Mouse (Mus musculus) forebrain, postnatal 0 days (tissue): ENCODE data around the gene Gata5. TPM values are rescaled to one million over a fixed set of nuclear protein-coding genes. Genes with fewer than 3 reads are reported as not detected.

Experiments used
- ATAC-seq: fragments of 200-750 bp; cut with Nextera tagmentation; 2 replicates; pipeline ENCODE4 v1.8.0; 2017; ENCODE audit warnings: mild to moderate bottlenecking, moderate library complexity
- DNase-seq: peaks from one replicate; pipeline ENCODE4 v3.0.0-alpha.2; 2015
- H3K27ac ChIP-seq: fragments of 300-500 bp; sonication (generic); 2 replicates; pipeline ENCODE4 v1.5.1; 2014; ENCODE audit warnings: low read depth, mild to moderate bottlenecking, antibody characterized with exemption, low read length, moderate library complexity, mixed read lengths
- H3K27me3 ChIP-seq: fragments of 300-500 bp; sonication (generic); 2 replicates; pipeline ENCODE4 v1.6.1; 2014; ENCODE audit warnings: mild to moderate bottlenecking, low read length, mixed read lengths; ENCODE audit not compliant: insufficient read depth
- H3K36me3 ChIP-seq: fragments of 300-500 bp; sonication (generic); 2 replicates; pipeline ENCODE4 v1.6.1; 2014; ENCODE audit warnings: mild to moderate bottlenecking, moderate library complexity; ENCODE audit not compliant: insufficient read depth
- H3K4me1 ChIP-seq: fragments of 300-500 bp; sonication (generic); 2 replicates; pipeline ENCODE4 v1.6.1; 2014; ENCODE audit warnings: antibody characterized with exemption; ENCODE audit not compliant: insufficient read depth
- H3K4me2 ChIP-seq: fragments of 300-500 bp; sonication (generic); 2 replicates; pipeline ENCODE4 v1.6.1; 2014; ENCODE audit warnings: low read depth, mild to moderate bottlenecking, moderate library complexity
- H3K4me3 ChIP-seq: fragments of 300-500 bp; sonication (generic); 2 replicates; pipeline ENCODE4 v1.5.1; 2014; ENCODE audit warnings: low read depth, low read length, mixed read lengths
- H3K9ac ChIP-seq: fragments of 300-500 bp; sonication (generic); 2 replicates; pipeline ENCODE4 v1.6.1; 2014; ENCODE audit warnings: mild to moderate bottlenecking
- H3K9me3 ChIP-seq: fragments of 300-500 bp; sonication (generic); 2 replicates; pipeline ENCODE4 v1.6.1; 2016; ENCODE audit warnings: low read length
- CTCF ChIP-seq: sonication (generic); IDR thresholded peaks from 2 replicates; pipeline ENCODE4 v1.5.1; 2016; ENCODE audit warnings: antibody characterized with exemption, control low read depth, low read depth
- WGBS: fragments of 180-500 bp; shearing (Covaris S2); extraction: QIAGEN DNeasy Blood & Tissue Kit; methylation state at CpG from one replicate; pipeline ENCODE4 v1.1.7; 2014; 5-methylcytosine and 5-hydroxymethylcytosine counted together
- polyA plus RNA-seq: library from polyadenylated mRNA; unstranded; fragments of >200 nt; fragmentation: Nextera tagmentation; extraction: Ambion mirVana; gene quantifications from 2 replicates; pipeline ENCODE4 v1.2.1, GENCODE M21; 2015
- total RNA-seq: library from RNA; depleted of rRNA; stranded (reverse); fragments of >200 nt; gene quantifications from 2 replicates; pipeline ENCODE4 v1.2.3, GENCODE M21; 2014

Gata5 gene
- total and polyA plus RNA-seq, 2 experiments from 2014 or later = not detected

DNA sequence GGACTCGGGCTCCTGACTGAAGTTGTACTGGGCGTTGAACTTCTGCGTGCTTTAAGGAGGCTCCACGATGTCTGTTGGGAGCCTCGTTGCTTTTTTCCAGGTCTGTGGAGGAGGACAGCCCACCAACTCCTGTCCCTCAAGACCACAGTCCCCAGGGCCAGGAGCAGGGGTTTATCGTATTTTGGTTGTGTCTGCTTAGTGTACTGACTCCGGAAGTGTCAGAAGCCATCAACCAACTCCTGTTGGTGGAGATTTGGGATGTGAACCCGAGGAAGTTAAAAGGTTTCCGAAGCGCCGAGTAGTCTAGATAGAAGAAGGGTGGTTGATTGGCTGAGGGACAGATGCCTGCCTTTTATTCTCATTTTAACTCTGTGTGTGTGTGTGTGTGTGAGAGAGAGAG is 5.4 kb upstream of the Gata5 start:
- Histone ChIP-seq H3K27ac (no peak overlapping the region), H3K4me1 (no peaks in the 10 kb centered on the region), H3K9ac (no peak overlapping the region), H3K27me3 (peaks cover 32% of the 10 kb centered on the region), H3K4me3 (no peak overlapping the region), H3K9me3 (no peaks in the 10 kb centered on the region), H3K36me3 (no peaks in the 10 kb centered on the region), H3K4me2 (no peak overlapping the region)
- DNase-seq (no peak), ATAC-seq (no peak)
- WGBS = 78% methylated on average over 11 of the region's 11 CpGs
- TF ChIP-seq CTCF = no peak

DNA sequence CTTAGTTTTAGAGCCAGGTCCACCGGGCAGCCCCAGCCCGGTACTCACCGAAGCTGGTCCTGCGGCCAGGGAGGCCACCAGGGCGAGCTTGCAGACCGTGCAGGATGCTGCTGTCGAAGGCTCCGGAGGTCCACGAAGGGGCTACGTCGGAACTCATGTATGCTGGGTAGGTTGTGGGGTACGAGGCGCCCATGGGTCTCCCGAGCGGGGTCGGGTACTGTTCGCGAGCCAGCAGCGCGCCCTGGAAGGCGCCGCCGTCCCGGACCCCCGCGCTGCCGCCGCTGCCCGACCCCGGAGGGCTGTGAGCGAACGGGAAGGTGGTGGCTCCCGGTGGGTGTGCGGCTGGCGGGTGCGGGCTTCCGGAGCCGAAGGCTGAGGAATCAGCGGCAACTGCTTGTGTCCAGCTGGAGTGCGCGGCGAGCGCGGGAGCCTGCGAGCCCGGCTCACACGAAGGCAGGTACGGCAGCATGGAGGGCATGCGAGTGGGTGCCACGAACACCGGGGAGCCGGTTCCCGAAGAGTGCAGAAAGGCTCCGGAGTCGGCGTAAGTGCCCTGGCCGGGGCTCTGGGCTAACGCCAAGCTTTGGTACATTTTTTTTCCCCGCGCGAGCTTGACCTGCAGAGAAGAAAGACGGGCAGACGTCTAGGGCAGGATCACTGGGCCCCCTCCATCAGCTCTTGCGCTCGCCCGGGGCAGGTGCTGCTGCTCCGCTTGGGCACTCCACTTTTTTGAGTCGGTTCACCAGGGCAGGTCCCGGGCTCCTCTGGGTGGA is 535 bp downstream of the Gata5 start:
- DNase-seq (no peak), ATAC-seq (no peak)
- peak overlapping the region; percentile 43 for H3K4me2 ChIP-seq
- TF ChIP-seq CTCF = no peak
- 4% methylated on average over 69 of the region's 69 CpGs for WGBS
- H3K27ac ChIP-seq = no peak overlapping the region
- H3K4me1 ChIP-seq = 0 out of 2 replicates have a peak, but pooled peaks cover 5% of the 10 kb centered on the region
- H3K9ac ChIP-seq = 0 out of 2 replicates have a peak overlapping the region, but pooled peaks have one; percentile 14
- no peaks in the 10 kb centered on the region for H3K9me3 ChIP-seq
- no peaks in the 10 kb centered on the region for H3K36me3 ChIP-seq
- H3K4me3 ChIP-seq = peak overlapping the region; percentile 18
- H3K27me3 ChIP-seq = peaks cover 64% of the 10 kb centered on the region

DNA sequence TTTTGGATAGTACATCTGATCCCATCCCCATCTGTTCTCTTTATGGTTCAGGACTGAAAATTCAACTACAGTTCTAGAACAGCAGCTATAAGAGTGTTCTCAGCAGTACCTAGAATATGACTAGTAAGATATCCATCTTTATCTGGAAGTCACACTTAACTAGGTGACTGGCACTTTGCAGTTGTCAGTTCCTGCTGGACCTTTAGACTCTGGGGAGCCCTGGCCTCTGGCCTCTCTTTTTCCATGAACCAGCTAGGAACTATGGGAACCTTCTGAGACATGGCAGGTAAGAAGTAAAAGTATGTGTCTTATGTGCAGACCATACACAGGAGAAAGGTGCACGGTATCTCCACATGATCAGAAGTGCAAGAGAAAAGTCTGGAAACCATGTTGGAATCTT is 5.0 kb downstream of the Gata5 start:
- TF ChIP-seq CTCF = no peak
- H3K27ac ChIP-seq = no peak overlapping the region
- no peaks in the 10 kb centered on the region for H3K36me3 ChIP-seq
- H3K4me2 ChIP-seq = no peak overlapping the region
- no peak overlapping the region for H3K9ac ChIP-seq
- H3K4me3 ChIP-seq = no peak overlapping the region
- H3K4me1 ChIP-seq = 0 out of 2 replicates have a peak, but pooled peaks cover 2% of the 10 kb centered on the region
- no peaks in the 10 kb centered on the region for H3K9me3 ChIP-seq
- 90% methylated on average over 1 of the region's 1 CpGs for WGBS
- ATAC-seq (no peak), DNase-seq (no peak)
- peaks cover 29% of the 10 kb centered on the region for H3K27me3 ChIP-seq

GRCm38 (mm10) chr2:180322674-180323355 is 11.7 kb downstream of the Gata5 start:
- TF ChIP-seq CTCF = no peak
- Histone ChIP-seq H3K27ac (no peak overlapping the region), H3K36me3 (no peaks in the 10 kb centered on the region), H3K4me2 (no peak overlapping the region), H3K4me3 (no peak overlapping the region), H3K27me3 (no peaks in the 10 kb centered on the region), H3K9ac (no peak overlapping the region), H3K9me3 (no peaks in the 10 kb centered on the region), H3K4me1 (no peaks in the 10 kb centered on the region)
- ATAC-seq = no peak
- DNase-seq = no peak
- 43% methylated on average over 14 of the region's 14 CpGs for WGBS

GRCm38 (mm10) chr2:180320216-180320615 is 14.3 kb downstream of the Gata5 start:
- no peak overlapping the region for H3K27ac ChIP-seq
- H3K4me1 ChIP-seq = no peaks in the 10 kb centered on the region
- no peak for DNase-seq
- no peak overlapping the region for H3K4me2 ChIP-seq
- no peak overlapping the region for H3K4me3 ChIP-seq
- no peak for TF ChIP-seq CTCF
- H3K27me3 ChIP-seq = no peaks in the 10 kb centered on the region
- H3K9ac ChIP-seq = no peak overlapping the region
- WGBS = 75% methylated on average over 4 of the region's 4 CpGs
- no peaks in the 10 kb centered on the region for H3K9me3 ChIP-seq
- no peak for ATAC-seq
- H3K36me3 ChIP-seq = no peaks in the 10 kb centered on the region

DNA sequence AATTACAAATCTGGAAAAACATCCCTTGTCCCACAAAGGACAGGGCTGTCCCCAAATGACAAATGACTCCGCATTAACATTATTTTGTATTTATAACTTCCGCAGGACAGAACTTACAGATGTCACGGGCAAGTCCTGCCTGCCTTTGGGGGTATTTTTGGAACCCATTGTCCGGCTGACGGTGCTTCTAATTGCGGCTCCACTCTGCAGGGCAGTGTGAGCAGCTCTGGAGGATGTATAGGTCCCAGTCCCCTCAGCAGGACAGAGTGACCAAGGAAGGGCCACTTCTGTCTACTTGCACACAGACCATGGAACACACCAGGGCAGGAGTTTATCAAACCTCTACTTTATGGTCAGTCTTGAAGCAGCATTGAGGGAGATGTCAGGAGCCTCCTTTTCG is 16.9 kb downstream of the Gata5 start:
- Histone ChIP-seq H3K9me3 (no peaks in the 10 kb centered on the region), H3K4me3 (no peak overlapping the region), H3K27ac (no peak overlapping the region), H3K27me3 (no peaks in the 10 kb centered on the region), H3K9ac (no peak overlapping the region), H3K36me3 (no peaks in the 10 kb centered on the region), H3K4me1 (no peaks in the 10 kb centered on the region), H3K4me2 (no peak overlapping the region)
- 76% methylated on average over 7 of the region's 7 CpGs for WGBS
- TF ChIP-seq CTCF = no peak
- no peak for ATAC-seq
- no peak for DNase-seq

DNA sequence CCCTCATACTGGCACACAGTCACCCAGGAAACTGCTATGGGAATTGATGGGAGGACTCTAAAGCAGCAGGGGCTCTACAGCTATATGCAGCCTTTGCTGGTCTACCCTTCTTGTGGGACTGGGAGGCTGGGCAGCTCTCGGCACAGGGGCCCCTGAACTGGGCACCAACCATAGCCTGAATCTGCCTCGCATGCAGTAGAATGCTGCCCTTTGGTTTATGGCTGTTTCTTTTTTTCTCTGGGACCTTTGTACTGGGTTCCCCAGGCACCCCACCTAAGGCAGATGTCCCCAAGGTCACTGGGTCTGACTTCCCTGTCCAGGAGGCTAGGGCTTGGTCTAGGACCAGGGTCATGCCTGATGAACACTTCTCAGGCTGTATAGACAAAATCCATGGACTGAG is 20.2 kb downstream of the Gata5 start:
- Histone ChIP-seq H3K27me3 (no peaks in the 10 kb centered on the region; the same call in 1 of the 2 replicates), H3K36me3 (no peaks in the 10 kb centered on the region), H3K4me2 (no peak overlapping the region), H3K27ac (no peak overlapping the region), H3K4me3 (no peak overlapping the region), H3K9ac (no peak overlapping the region), H3K9me3 (no peaks in the 10 kb centered on the region), H3K4me1 (no peaks in the 10 kb centered on the region)
- TF ChIP-seq CTCF = no peak
- DNase-seq = no peak
- 88% methylated on average over 2 of the region's 2 CpGs for WGBS
- no peak for ATAC-seq
